Mouse (Mus musculus) left cerebral cortex, adult 2 months (tissue): ENCODE results near the gene Ntrk3. TPM values are rescaled to one million over a fixed set of nuclear protein-coding genes. Genes with fewer than 3 reads are reported as not detected.

ENCODE experiments used
- DNase-seq, 2 experiments: peaks; one replicate each; pipeline ENCODE4 v3.0.0; 2021 to 2022; ENCODE audit warnings: low spot score in 2 of 2, mixed read lengths in 1 of 2; ENCODE audit errors: extremely low spot score in 1 of 2
- H3K27ac ChIP-seq: fragments of 200-600 bp; 2 replicates; pipeline ENCODE4 v1.8.1; 2022
- H3K4me3 ChIP-seq: fragments of 200-600 bp; 2 replicates; pipeline ENCODE4 v1.8.1; 2022
- CTCF ChIP-seq: fragments of 200-600 bp; IDR thresholded peaks from 2 replicates; pipeline ENCODE4 v1.8.1; 2022; ENCODE audit warnings: antibody characterized with exemption, mild to moderate bottlenecking, moderate library complexity
- intact Hi-C: fragments of 180-260 bp; cut with DNase I; formaldehyde crosslinking; loops from one replicate; pipeline ENCODE4 v1.15.1; 2025
- total RNA-seq, 2 experiments: library from RNA; stranded (reverse); gene quantifications; 2 replicates each; pipeline ENCODE4 v1.2.3; 2021

Ntrk3 gene
- total RNA-seq, 2 experiments from 2014 or later, result 173 to 179 TPM

- H3K4me3 ChIP-seq, result no peak overlapping the region
- no peak for DNase-seq
Observed at GRCm38 (mm10) chr7:78585960-78586359, 151.9 kb downstream of the Ntrk3 start.

GRCm38 (mm10) chr7:78584936-78585335 is 152.9 kb downstream of the Ntrk3 start:
- no peak for TF ChIP-seq CTCF

More at GRCm38 (mm10) chr7:78585960-78586359, 151.9 kb downstream of the Ntrk3 start:
- no peak for TF ChIP-seq CTCF
- intact Hi-C loops, result no loop called here
- peak overlapping the region; percentile 18; the same call in 1 of the 2 replicates for H3K27ac ChIP-seq

GRCm38 (mm10) chr7:78584499-78584898 is 153.3 kb downstream of the Ntrk3 start:
- no peak for DNase-seq
- peak; percentile 60 for TF ChIP-seq CTCF
- H3K27ac ChIP-seq, result no peak overlapping the region
- no peak overlapping the region for H3K4me3 ChIP-seq
- intact Hi-C loops, result no loop called here

More at GRCm38 (mm10) chr7:78584936-78585335, 152.9 kb downstream of the Ntrk3 start:
- DNase-seq, result no peak
- intact Hi-C loops, result no loop called here
- 0 out of 2 replicates have a peak overlapping the region, but pooled peaks have one; percentile 18 for H3K27ac ChIP-seq
- no peak overlapping the region for H3K4me3 ChIP-seq

- no peak for TF ChIP-seq CTCF
- no peak overlapping the region for H3K27ac ChIP-seq
- H3K4me3 ChIP-seq, result no peak overlapping the region
- no peak for DNase-seq
- intact Hi-C loops, result no loop called here
Observed at GRCm38 (mm10) chr7:78583678-78584077, 154.1 kb downstream of the Ntrk3 start.

- intact Hi-C loops, result no loop called here
- Histone ChIP-seq H3K4me3 (no peak overlapping the region), H3K27ac (no peak overlapping the region)
- DNase-seq, result no peak
- TF ChIP-seq CTCF, result no peak
Observed at GRCm38 (mm10) chr7:78581341-78581740, 156.5 kb downstream of the Ntrk3 start.

GRCm38 (mm10) chr7:78579461-78580234 is 158.2 kb downstream of the Ntrk3 start:
- peak; percentile 40 for TF ChIP-seq CTCF
- Histone ChIP-seq H3K27ac (peak overlapping the region; percentile 92), H3K4me3 (peak overlapping the region; percentile 86)
- intact Hi-C loops, result loop anchor here (5.0 to 10.0 kb wide), 3 partner anchors 252 to 1447 kb away; partner anchors contain the start of gene Aen
- DNase-seq, result no peak

- no peak for TF ChIP-seq CTCF
- Histone ChIP-seq H3K4me3 (peak overlapping the region; percentile 86), H3K27ac (peak overlapping the region; percentile 93)
- intact Hi-C loops, result loop anchor here (5.0 to 10.0 kb wide), 3 partner anchors 251 to 1446 kb away; partner anchors contain the start of gene Aen
- peak in 1 of 2 experiments; percentile 67 for DNase-seq
Observed at GRCm38 (mm10) chr7:78578461-78579359, 159.1 kb downstream of the Ntrk3 start.

GRCm38 (mm10) chr7:78578111-78578460 is 159.7 kb downstream of the Ntrk3 start:
- Histone ChIP-seq H3K27ac (peak overlapping the region; percentile 93), H3K4me3 (peak overlapping the region; percentile 86)
- TF ChIP-seq CTCF, result no peak
- intact Hi-C loops, result loop anchor here (5.0 to 10.0 kb wide), 3 partner anchors 251 to 1446 kb away; partner anchors contain the start of gene Aen
- DNase-seq, result peak in 1 of 2 experiments; percentile 53

- peak; percentile 2; the same call in 1 of the 2 replicates for TF ChIP-seq CTCF
- Histone ChIP-seq H3K4me3 (peak overlapping the region; percentile 86), H3K27ac (peak overlapping the region; percentile 93)
- intact Hi-C loops, result loop anchor here (5.0 to 10.0 kb wide), 3 partner anchors 250 to 1445 kb away; partner anchors contain the start of gene Aen
- DNase-seq, result peak in 1 of 2 experiments; percentile 50
Observed at GRCm38 (mm10) chr7:78577462-78578110, 160.2 kb downstream of the Ntrk3 start.

GRCm38 (mm10) chr7:78576706-78577461 is 160.9 kb downstream of the Ntrk3 start:
- Histone ChIP-seq H3K27ac (peak overlapping the region; percentile 93), H3K4me3 (peak overlapping the region; percentile 86)
- intact Hi-C loops, result loop anchor here (5.0 to 10.0 kb wide), 3 partner anchors 250 to 1445 kb away; partner anchors contain the start of gene Aen
- no peak for DNase-seq
- TF ChIP-seq CTCF, result no peak

- Histone ChIP-seq H3K27ac (peak overlapping the region; percentile 93), H3K4me3 (peak overlapping the region; percentile 86)
- TF ChIP-seq CTCF, result no peak
- intact Hi-C loops, result loop anchor here (5.0 to 10.0 kb wide), 3 partner anchors 249 to 1444 kb away; partner anchors contain the start of gene Aen
- no peak for DNase-seq
Observed at GRCm38 (mm10) chr7:78576169-78576568, 161.6 kb downstream of the Ntrk3 start.
